ENCODE assay signal across 9 mouse cellular contexts in the genomic region with DNA sequence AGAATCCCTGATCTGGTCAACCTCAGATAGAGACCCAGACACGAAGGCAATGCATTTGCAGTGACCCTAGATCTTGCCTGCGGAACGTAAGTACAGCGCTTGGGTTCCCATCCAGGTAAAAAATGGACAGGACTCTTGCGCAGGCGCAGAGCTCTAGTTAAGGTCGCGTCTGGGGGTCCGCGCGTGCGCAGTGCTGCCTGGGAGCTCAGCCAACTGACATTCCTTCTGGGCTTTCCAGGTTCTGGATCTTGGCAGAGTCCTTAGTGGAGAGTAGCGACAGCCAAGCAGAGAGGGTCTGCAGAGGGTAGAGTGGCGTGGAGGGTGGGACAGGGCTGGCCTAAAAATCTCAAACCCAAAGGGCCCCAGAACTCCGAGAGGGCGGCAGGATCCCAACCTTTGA. TPM values are rescaled to one million over a fixed set of nuclear protein-coding genes. Genes with fewer than 3 reads are reported as not detected.
DNase-seq lines count a peak whose midpoint lies in the region; ATAC-seq and TF ChIP-seq lines count a peak whose summit lies in the region.
"Had no signal": no experiment of that assay in that cellular context is flagged by ENCODE, and none has a peak within 500 bp of the region (broad histone marks: within the 10 kb centered on the region; RNA-seq: fewer than 3 reads in every experiment).

No protein-coding gene starts in this region.

- no peaks in the 10 kb centered on the region for H3K9me3 ChIP-seq in neural tube, embryonic 11.5 days (ENCODE audit: control insufficient read depth, low read length)
- no peaks in the 10 kb centered on the region for H3K9me3 ChIP-seq in forebrain, postnatal 0 days (ENCODE audit: low read length)

- WGBS in neural tube, embryonic 11.5 days, result 27% methylated on average over 16 of the region's 16 CpGs
- WGBS in forebrain, postnatal 0 days, result 21% methylated on average over 16 of the region's 16 CpGs

- H3K4me2 ChIP-seq in neural tube, embryonic 11.5 days (ENCODE audit: low read depth), result peak overlapping the region; percentile 22; the same call in 1 of the 2 replicates
- H3K4me2 ChIP-seq in forebrain, postnatal 0 days (ENCODE audit: low read depth), result peak overlapping the region; percentile 48

- no peaks in the 10 kb centered on the region for H3K27me3 ChIP-seq in neural tube, embryonic 11.5 days (ENCODE audit: control insufficient read depth, insufficient read depth, low read length)
- H3K27me3 ChIP-seq in forebrain, postnatal 0 days (ENCODE audit: insufficient read depth, low read length), result peaks cover 5% of the 10 kb centered on the region; the same call in 1 of the 2 replicates

- no peak overlapping the region for H3K4me3 ChIP-seq in neural tube, embryonic 11.5 days (ENCODE audit: low read depth, low read length)
- peak overlapping the region; percentile 28 for H3K4me3 ChIP-seq in forebrain, postnatal 0 days (ENCODE audit: low read depth, low read length)

- intact Hi-C loops in left cerebral cortex, postnatal 25 days (cut with DNase I), result no loop called here
- intact Hi-C loops in heart, postnatal 25 days (cut with DNase I), result no loop called here
- intact Hi-C loops in heart, postnatal 14 days (cut with DNase I), result no loop called here

- TF ChIP-seq CTCF in forebrain, postnatal 0 days (IDR thresholded peaks at IDR 0.05; ENCODE audit: low read depth), result no peak

- 0 out of 2 replicates have a peak overlapping the region, but pooled peaks have one; percentile 27 for H3K27ac ChIP-seq in neural tube, embryonic 11.5 days (ENCODE audit: low read depth, low read length)
- no peak overlapping the region for H3K27ac ChIP-seq in forebrain, postnatal 0 days (ENCODE audit: low read depth, low read length)

- H3K9ac ChIP-seq in neural tube, embryonic 11.5 days (ENCODE audit: low read length), result no peak overlapping the region
- no peak overlapping the region; the same call in 1 of the 2 replicates for H3K9ac ChIP-seq in forebrain, postnatal 0 days

- no peaks in the 10 kb centered on the region for H3K4me1 ChIP-seq in neural tube, embryonic 11.5 days (ENCODE audit: control insufficient read depth, insufficient read depth, low read length)
- 0 out of 2 replicates have a peak, but pooled peaks cover 7% of the 10 kb centered on the region for H3K4me1 ChIP-seq in forebrain, postnatal 0 days (ENCODE audit: insufficient read depth)

- peak; percentile 69 for DNase-seq in neural tube, embryonic 11.5 days (ENCODE audit: low spot score)
- DNase-seq in neural tube, embryonic 10.5 days (ENCODE audit: extremely low spot score, low spot score), result no peak
- DNase-seq in forebrain, postnatal 0 days, result peak; percentile 90
- peak; percentile 61 to 72 for DNase-seq in left cerebral cortex, postnatal 25 days (ENCODE audit: low spot score in 2 of 2)
- peak; percentile 91 to 92 for DNase-seq in right cerebral cortex, postnatal 10 days (ENCODE audit: low spot score in 2 of 2)
- no peak for DNase-seq in heart, postnatal 25 days (ENCODE audit: low spot score)
- DNase-seq in gastrocnemius, postnatal 4 days (ENCODE audit: low spot score in 2 of 2), result no peak
- DNase-seq in heart, postnatal 14 days, result no peak

- ATAC-seq in neural tube, embryonic 11.5 days (ENCODE audit: insufficient read depth, low FRiP score, low TSS enrichment), result no peak
- peak; percentile 54; the same call in 1 of the 2 replicates for ATAC-seq in forebrain, postnatal 0 days

- no peaks in the 10 kb centered on the region for H3K36me3 ChIP-seq in neural tube, embryonic 11.5 days (ENCODE audit: control insufficient read depth, insufficient read depth, low read length)
- no peaks in the 10 kb centered on the region for H3K36me3 ChIP-seq in forebrain, postnatal 0 days (ENCODE audit: insufficient read depth)

RNA-seq across cellular contexts. Expression of a gene that starts 41.9 kb away (rescaled TPM):
- polyA plus RNA-seq in neural tube, embryonic 11.5 days (2014; fragmentation: Nextera tagmentation; extraction: Ambion mirVana), result 0.23 and 0.48 TPM in 2 replicates
- total RNA-seq in forebrain, postnatal 0 days (2014; rRNA removed), result 4.0 and 9.2 TPM in 2 replicates
- polyA plus RNA-seq in forebrain, postnatal 0 days (2015; fragmentation: Nextera tagmentation; extraction: Ambion mirVana), result 0.65 and 1.5 TPM in 2 replicates
- 1 to 10 TPM; 4.5 to 7.0 TPM for total RNA-seq in left cerebral cortex, postnatal 25 days (2021)
- not detected for total RNA-seq in heart, postnatal 25 days (2021)
- total RNA-seq in gastrocnemius, postnatal 4 days (2021), result not detected
- total RNA-seq in heart, postnatal 14 days (2021), result not detected
- polyA plus RNA-seq: heart, embryonic 14.5 days had no signal

RNA-seq across cellular contexts. Expression of a gene that starts 47.0 kb away (rescaled TPM):
- polyA plus RNA-seq in neural tube, embryonic 11.5 days (2014; fragmentation: Nextera tagmentation; extraction: Ambion mirVana), result 0.46 and 0.80 TPM in 2 replicates
- 0.24 and 0.77 TPM in 2 replicates for total RNA-seq in forebrain, postnatal 0 days (2014; rRNA removed)
- 0.28 and 0.42 TPM in 2 replicates for polyA plus RNA-seq in forebrain, postnatal 0 days (2015; fragmentation: Nextera tagmentation; extraction: Ambion mirVana)
- under 1 TPM in 1 of 2 experiments, not detected in 1; 0.25 TPM for total RNA-seq in left cerebral cortex, postnatal 25 days (2021)
- under 1 TPM in 1 of 2 experiments, not detected in 1; 0.17 TPM for total RNA-seq in heart, postnatal 25 days (2021)
- total RNA-seq in gastrocnemius, postnatal 4 days (2021), result under 1 TPM; 0.16 to 0.39 TPM
- not detected for total RNA-seq in heart, postnatal 14 days (2021)

RNA-seq across cellular contexts. Expression of a gene that starts 59.4 kb away (rescaled TPM):
- polyA plus RNA-seq in neural tube, embryonic 11.5 days (2014; fragmentation: Nextera tagmentation; extraction: Ambion mirVana), result 0.84 and 1.0 TPM in 2 replicates
- total RNA-seq in forebrain, postnatal 0 days (2014; rRNA removed), result 4.0 and 5.6 TPM in 2 replicates
- polyA plus RNA-seq in forebrain, postnatal 0 days (2015; fragmentation: Nextera tagmentation; extraction: Ambion mirVana), result 2.4 and 3.5 TPM in 2 replicates
- total RNA-seq in left cerebral cortex, postnatal 25 days (2021), result 1 to 10 TPM in 1 of 2 experiments, under 1 TPM in 1; 0.98 to 1.5 TPM
- 1 to 10 TPM; 1.2 to 1.8 TPM for total RNA-seq in heart, postnatal 25 days (2021)
- total RNA-seq in gastrocnemius, postnatal 4 days (2021), result under 1 TPM; 0.52 to 0.54 TPM
- total RNA-seq in heart, postnatal 14 days (2021), result 1 to 10 TPM in 1 of 2 experiments, under 1 TPM in 1; 0.93 to 1.7 TPM

Comparison
In these comparisons a context has a peak if more than half of its experiments do, and no peak if none do; other contexts are left out.
1. DNase-seq: peak in neural tube, embryonic 11.5 days (single experiment), forebrain, postnatal 0 days (single experiment), left cerebral cortex, postnatal 25 days (2 of 2) and right cerebral cortex, postnatal 10 days (2 of 2); none in neural tube, embryonic 10.5 days (single experiment), heart, postnatal 25 days (single experiment), gastrocnemius, postnatal 4 days (0 of 2) and heart, postnatal 14 days (0 of 2).